Mouse (Mus musculus): ENCODE measurements at regions not wholly inside any gene's neighbourhood (a gene's known extent, or its start where the extent isn't known, plus 50 kb on each side); places are given as distances from the start of the nearest gene placed in this dataset.

GRCm38 (mm10) chr11:19475068-19475786 is 448.9 kb upstream of the Spred2 start:
- DNase-seq: no peak

DNA sequence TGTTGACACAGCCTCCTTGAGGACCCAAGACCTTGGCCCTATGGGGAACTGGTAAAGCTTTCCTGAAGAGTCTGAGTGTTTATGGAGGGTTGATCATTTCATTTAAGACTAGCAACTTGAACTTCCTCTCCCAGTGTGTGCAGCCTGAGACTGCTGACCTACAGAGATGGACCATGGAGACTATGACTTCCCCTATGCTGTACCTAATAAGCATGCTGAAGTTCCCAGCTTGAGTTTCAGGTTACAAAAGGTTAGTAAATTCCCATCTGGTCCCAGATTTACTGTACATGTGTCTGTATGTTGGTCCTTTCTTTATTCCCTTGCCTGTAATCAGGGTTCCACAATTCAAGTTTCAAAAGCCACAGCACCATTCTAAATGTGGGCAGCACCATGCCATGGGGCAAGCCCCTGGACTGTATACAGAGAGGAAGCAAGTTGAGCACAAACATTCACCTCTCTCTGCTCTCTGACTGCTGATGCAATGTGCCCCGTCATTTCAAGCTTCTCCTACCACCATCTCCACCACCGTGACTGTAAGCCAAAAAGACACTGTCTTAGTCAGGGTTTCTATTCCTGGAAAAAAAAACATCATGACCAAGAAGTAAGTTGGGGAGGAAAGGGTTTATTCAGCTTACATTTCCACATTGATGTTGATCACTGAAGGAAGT is 431.0 kb upstream of the Spred2 start:
- DNase-seq: no peak

DNA sequence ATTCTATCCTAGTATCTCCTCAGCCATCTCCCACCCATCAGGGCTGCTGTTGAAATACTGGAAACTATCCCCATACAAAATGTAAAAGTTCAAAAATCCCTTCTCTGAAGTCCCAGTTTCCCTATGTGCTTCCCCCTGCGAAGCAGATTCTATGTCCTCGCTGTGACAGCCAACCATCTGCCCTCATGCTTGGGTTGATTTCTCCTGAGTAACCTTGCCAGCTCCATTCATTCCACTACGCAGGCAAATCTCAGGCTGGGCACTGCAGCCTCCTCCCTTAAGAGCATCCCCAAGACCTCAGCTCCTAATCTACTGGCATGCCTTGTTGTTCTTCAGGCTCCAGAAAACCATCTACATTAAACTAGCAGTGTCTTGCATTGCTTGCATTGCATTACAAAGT is 402.5 kb upstream of the Spred2 start:
- no peak for DNase-seq

DNA sequence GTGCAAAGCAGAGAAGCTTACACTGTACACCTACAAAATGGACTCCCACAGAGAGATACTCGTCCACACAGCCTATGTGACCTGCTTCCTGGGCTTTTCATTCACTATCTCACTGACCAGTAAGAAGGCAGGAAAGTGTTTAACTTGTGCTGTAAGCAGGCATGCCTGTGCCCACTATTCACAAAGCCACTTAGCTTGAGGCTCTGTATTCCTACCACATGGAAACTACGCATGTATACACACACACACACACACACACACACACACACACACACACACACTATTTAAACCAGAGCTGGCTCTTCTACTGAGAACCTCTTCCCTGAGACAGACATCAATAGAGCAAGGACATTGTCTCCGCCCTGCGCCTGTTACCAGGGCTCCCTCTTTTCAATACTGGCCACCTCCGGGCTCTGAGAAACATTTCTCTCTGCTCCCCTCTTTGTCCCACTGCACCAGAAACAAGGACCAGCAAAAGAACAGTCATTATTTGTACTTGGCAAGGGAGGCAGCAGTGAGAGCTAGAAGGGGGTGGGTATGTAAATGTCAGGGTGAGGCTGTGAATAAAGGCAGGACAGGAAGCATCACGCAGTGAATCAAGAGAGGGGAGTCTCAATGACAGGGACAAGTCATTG is 400.2 kb upstream of the Spred2 start:
- no peak for DNase-seq

GRCm38 (mm10) chr11:19529126-19529525 is 395.0 kb upstream of the Spred2 start:
- no peak for DNase-seq

GRCm38 (mm10) chr11:19530652-19531051 is 393.5 kb upstream of the Spred2 start:
- DNase-seq: no peak

DNA sequence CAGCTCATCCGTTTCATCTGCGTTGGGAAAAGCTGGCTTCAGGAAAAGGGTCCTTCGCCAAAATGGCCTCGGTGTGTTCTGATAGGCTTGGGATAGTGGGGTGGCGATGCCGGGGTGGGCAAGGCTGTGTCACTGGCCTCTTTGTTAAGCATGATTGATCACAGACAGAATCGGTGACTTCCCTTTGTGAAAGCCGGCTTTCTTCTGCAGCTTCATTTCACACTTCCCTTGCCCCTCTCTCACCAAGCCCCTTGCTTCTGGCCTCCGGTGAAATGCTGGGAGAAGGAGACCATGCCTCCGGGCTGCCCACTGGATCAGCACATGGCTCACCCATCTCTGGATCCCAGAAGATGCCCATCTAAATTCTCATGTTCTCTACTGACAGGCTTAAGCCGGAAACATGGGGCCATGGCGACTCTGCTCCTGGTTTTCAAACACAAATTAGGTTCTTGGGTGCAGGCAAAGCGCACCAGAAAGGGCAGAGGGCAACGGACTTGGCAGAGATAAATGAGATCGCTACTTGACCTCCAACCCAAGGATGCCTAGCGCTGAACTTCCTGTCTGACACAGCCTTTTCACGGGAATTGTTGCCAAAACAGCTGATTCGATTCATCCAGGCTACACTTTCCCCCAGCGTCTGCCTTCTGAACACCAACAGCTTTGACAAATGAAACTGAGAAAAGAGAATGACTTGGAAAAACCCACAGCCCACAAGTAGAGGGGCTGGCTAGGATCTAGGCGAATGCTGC is 392.7 kb upstream of the Spred2 start:
- DNase-seq: no peak

DNA sequence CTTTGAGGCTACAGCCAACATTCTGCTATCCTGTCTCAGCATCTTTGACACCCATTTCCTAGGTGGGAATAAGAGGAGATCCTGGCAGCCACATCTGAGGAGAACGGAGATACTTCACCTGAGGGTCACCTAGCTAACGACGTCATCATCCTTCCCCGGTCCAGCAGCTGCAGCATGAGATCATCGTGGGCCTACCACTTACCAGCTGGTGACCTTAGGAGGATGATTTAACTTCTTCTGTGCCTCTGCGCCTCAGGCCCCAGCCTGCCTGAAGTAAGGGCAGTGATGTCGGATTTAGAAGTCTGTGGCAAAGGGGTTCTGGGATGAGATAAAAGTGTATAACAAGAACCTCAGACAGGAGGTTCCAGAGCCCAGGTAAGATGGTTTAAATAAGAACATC is 391.3 kb upstream of the Spred2 start:
- DNase-seq: no peak

DNA sequence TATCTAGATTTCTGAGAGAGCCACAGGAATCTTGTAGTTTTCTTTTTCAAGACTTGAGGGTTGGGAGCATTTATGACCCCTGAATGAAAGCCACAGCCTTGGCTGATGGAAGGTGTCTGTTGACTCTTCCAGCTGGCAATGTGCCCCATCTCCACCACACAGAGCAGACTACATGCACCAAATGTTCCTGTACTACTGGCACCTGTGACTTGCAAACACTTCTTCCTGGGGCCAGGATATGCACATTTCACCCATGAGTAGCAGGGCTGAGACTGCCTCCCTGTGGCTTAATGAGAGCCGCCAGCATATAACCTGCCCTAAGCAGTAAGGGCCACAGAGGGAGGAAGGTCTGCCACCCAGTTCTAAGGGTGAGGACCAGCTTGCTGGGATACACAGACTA is 390.5 kb upstream of the Spred2 start:
- DNase-seq: no peak

- DNase-seq: no peak
These were observed 389.0 kb upstream of the Spred2 start for GRCm38 (mm10) chr11:19535215-19535614.

DNA sequence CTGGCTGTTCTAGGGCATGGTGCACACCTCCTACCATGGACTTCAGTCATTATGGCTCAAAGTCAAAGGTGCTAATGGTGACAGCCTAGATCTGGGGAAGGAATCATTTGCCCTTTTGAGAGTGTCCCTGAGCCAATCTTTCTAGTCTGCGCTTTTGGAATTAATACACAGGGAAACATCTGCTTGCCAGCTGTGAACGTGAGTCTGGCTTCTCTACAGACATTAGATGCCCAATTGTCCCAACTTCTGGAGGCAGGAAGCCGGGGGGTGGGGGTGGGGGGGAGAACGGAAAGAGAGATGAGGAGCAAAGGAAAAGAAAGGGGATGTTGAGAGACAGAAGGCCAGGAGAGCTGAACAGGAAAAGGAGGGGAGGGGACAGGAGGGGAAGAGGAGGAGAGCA is 377.9 kb upstream of the Spred2 start:
- DNase-seq: no peak

DNA sequence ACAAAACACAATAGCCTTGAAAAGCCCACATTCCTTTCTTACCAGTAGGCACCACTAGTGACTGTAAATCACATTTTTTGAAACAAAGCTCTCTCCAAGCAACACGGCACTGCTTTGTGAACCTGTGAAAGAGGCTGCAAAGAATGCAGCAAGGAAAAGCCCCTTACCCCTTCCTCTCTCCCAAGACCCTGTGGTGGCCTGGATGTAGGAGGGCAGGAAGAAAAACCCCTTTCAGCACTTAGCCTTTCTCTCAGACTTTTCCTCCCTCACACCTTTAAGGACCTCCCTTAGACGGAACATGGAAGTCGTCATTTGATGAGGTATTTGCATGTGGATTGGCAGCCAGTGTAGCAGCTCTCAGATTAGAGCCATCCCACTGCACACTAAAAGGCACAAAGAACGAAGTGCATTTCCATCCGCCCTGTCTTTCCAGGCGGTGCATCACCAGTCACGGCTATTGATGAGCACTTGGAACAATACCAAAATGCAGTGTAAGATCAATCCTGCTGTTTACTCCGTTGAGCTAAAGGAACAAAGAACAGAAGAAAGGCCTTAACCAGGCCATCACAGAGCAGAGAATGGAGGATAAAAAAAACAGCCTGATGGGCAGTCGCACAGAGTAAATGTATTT is 369.7 kb upstream of the Spred2 start:
- no peak for DNase-seq

DNA sequence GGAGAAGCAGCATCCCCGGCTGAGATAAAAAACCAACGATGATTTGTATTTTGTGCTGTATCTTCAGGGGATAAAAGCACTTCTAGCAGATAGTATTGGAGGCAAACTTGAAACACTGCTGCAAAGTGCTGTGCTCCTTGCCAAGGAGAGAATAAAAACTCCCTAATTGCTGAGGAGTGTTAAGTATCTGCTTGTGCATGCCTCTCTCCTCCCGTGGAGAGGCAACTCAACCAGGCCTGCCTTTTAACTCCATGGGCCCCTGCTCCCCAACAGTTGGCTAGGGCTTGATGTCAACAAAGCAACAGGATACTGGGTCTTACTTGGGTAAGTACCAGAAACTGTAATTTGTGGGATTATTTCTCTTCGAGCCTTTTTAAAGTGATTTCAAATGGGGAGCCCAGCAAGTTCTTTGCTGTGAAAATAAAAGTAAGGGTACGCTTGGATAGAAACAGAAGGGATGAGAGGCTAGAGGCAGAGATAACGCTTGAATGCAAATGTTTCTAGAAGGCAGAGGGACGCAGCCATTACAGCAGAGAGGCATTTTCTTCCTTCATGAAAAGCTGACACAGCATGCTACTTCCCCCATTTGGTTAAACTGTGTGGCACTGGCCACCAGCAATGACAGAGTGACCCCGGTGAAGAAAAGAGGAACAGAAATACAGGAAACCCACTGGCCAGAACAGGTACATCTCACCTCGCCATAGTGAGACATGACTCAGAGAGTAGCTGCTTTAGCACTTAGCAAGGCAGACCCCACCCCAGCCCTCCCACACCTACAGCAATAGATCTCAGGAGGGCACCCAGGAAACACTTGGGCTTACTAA is 369.0 kb upstream of the Spred2 start:
- DNase-seq: no peak

DNA sequence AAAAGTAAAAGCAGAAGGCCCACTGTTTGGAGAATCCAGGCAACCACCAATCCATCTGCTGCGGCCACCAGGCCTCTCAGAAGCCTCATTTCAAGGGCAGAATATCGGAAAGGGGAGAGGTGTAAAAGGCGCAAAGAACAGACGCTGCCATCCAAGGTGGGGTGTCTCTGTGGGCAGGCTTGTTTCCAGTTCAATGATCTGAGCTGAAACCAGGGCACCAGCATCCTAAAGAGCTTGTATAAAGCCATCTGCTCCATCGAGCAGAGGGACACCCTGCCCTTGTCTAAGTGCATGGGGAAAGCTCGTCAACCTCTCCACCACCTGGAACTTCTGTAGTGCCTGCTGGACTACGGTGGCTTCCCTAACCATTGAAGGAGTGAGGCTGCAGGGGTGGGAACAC is 363.7 kb upstream of the Spred2 start:
- no peak for DNase-seq

DNA sequence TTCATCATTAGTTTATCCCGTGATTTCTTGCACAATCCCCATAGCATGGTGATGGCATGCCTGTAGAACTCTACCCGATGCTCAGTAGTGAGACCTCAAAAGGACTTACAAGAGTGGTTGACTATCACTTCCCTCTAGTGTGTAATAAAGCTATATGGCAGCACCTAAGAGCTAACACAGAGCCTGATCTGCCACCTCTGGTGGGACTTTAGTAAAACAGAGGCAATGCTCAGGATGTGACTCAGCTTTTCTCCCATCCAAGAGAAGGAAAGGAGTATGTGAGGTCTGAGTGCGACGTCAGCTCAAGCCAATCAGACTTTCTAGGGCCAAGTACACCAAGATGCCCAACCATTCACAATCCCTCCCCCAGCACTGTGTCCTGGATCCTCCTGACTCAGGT is 361.5 kb upstream of the Spred2 start:
- DNase-seq: no peak

- DNase-seq: no peak
These were observed 338.9 kb upstream of the Spred2 start for GRCm38 (mm10) chr11:19585228-19585627.

DNA sequence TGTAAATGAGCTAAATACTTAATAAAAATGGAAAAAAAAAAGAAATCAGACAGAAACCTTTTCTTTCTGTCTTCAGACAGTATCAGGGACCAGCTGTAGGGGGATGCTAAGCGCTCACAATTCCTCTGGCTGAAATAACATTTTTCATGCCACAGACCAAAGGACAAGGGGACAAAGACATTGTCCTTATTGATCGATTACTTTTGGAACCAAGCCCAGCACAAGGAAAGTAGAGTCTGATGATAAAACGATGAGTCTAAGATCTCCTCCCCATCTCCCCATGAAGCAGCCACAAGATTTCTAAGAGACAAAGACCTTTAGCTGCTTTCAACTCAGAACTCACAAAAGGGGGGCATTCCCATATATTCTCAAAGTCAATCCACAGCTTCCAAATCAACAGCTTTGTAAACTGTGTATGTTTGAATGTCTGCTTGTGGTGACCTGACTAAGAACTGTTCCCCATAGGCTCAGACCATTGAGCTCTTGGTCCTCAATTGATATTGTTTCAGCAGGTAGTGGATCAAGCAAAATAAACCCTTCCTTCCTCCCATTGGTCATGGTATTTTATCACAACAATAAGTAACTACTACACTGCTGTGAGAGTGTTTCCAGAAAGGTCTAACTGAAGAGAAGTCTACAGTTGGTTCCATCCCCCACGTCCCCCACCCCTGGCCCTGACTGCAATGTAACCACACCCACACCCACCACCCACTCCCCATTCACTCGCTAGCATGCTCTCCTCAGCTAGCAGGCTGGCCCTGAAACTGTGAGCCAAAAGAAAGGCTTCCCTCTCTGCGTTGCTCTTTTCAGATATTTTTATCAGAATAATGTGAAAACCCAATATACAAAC is 331.4 kb upstream of the Spred2 start:
- no peak for DNase-seq

GRCm38 (mm10) chr11:19595107-19595506 is 329.1 kb upstream of the Spred2 start:
- no peak for DNase-seq

- DNase-seq: no peak
These were observed 327.8 kb upstream of the Spred2 start for GRCm38 (mm10) chr11:19596336-19596735.

DNA sequence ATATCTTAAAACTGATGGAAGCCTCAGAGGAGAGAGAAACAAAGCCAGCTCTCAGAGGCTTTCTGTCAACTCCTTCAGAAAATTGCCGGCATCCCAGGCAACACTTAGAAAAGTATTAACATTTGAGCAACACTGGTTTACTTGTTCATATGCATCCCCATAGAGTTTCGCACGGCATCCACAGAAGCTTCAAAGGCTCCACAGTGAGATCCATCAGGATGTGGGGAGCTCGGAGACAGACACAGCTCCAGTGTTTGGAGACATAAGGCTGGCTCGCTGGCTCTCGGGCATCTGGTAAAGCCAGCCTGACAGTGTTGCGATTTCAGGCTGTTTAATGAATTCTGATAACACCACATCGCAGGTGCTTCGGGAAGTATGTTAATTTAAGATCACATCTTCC is 324.7 kb upstream of the Spred2 start:
- DNase-seq: no peak
